Mouse (Mus musculus): Measurements from ENCODE around the gene Anxa7.

Gene Anxa7

GRCm38 (mm10) chr14:20432420-20432819 is 47.5 kb downstream of the Anxa7 start:
- DNase-seq (ENCODE audit: low spot score), result no peak

GRCm38 (mm10) chr14:20431726-20432125 is 48.2 kb downstream of the Anxa7 start:
- no peak for DNase-seq (ENCODE audit: low spot score)

GRCm38 (mm10) chr14:20429833-20430232 is 50.1 kb downstream of the Anxa7 start:
- DNase-seq (ENCODE audit: low spot score), result no peak

- no peak for DNase-seq (ENCODE audit: low spot score)
Observed at GRCm38 (mm10) chr14:20428593-20428992, 51.3 kb downstream of the Anxa7 start.

GRCm38 (mm10) chr14:20423046-20423445 is 56.9 kb downstream of the Anxa7 start:
- no peak for DNase-seq (ENCODE audit: low spot score)

GRCm38 (mm10) chr14:20422257-20422656 is 57.7 kb downstream of the Anxa7 start:
- no peak for DNase-seq (ENCODE audit: low spot score)
